ENCODE assay signal across 12 mouse cellular contexts in genomic region chr13:14142294-14142966, GRCm38 (mm10).
DNase-seq lines count a peak whose midpoint lies in the region; ATAC-seq and TF ChIP-seq lines count a peak whose summit lies in the region.
"Had no signal": no experiment of that assay in that cellular context is flagged by ENCODE, and none has a peak within 500 bp of the region (broad histone marks: within the 10 kb centered on the region; RNA-seq: fewer than 3 reads in every experiment).

No protein-coding gene starts in this region.

- H3K36me3 ChIP-seq in heart, adult 2 months (ENCODE audit: control insufficient read depth, insufficient read depth, low read length): peaks cover 2% of the 10 kb centered on the region; the same call in 1 of the 2 replicates
- H3K36me3 ChIP-seq in liver, embryonic 12.5 days: peaks cover 26% of the 10 kb centered on the region

- no peaks in the 10 kb centered on the region for H3K79me2 ChIP-seq in heart, adult 2 months (replicated peaks; ENCODE audit: control insufficient read depth, insufficient read depth, low read length)

- H3K9me3 ChIP-seq in liver, embryonic 12.5 days (replicated peaks): no peaks in the 10 kb centered on the region
- H3K9me3 ChIP-seq: limb, embryonic 15.5 days had no signal

- no peak for TF ChIP-seq EP300 in heart, adult 2 months (IDR thresholded peaks at IDR 0.05; ENCODE audit: insufficient read depth, low read depth, low read length)

- H3K4me2 ChIP-seq in liver, embryonic 12.5 days: peak overlapping the region; percentile 56
- H3K4me2 ChIP-seq: limb, embryonic 15.5 days had no signal

- no peak for TF ChIP-seq POLR2A in heart, adult 2 months (IDR thresholded peaks at IDR 0.05; ENCODE audit: insufficient read depth, low read depth, low read length)

- WGBS in heart, adult 2 months: 87% methylated on average over 2 of the region's 2 CpGs
- 38% methylated on average over 2 of the region's 2 CpGs for WGBS in liver, embryonic 12.5 days (ENCODE audit: insufficient replicate concordance)

- H3K27ac ChIP-seq in heart, adult 2 months: no peak overlapping the region
- peak overlapping the region; percentile 75 for H3K27ac ChIP-seq in liver, embryonic 12.5 days
- H3K27ac ChIP-seq: limb, embryonic 15.5 days had no signal

- H3K27me3 ChIP-seq in heart, adult 2 months (ENCODE audit: control insufficient read depth, insufficient read depth, low read length): no peaks in the 10 kb centered on the region
- H3K27me3 ChIP-seq in liver, embryonic 12.5 days (replicated peaks): no peaks in the 10 kb centered on the region
- H3K27me3 ChIP-seq: limb, embryonic 15.5 days had no signal

- DNase-seq in heart, adult 2 months: no peak
- DNase-seq in heart, adult 8-10 months (ENCODE audit: low spot score): no peak
- DNase-seq in 3T3-L1 (ENCODE audit: low read depth, low spot score): peak; percentile 39
- peak; percentile 1 for DNase-seq in WW6 (ENCODE audit: low read depth, low spot score)
- no peak for DNase-seq in thymus, postnatal 25 days
- DNase-seq in left cerebral cortex, postnatal 4 days: no peak
- DNase-seq: adrenal gland, postnatal 25 days; heart, postnatal 4 days had no signal

- H3K9ac ChIP-seq in heart, adult 2 months (ENCODE audit: low read depth, low read length): no peak overlapping the region
- H3K9ac ChIP-seq in liver, embryonic 12.5 days: peak overlapping the region; percentile 35
- H3K9ac ChIP-seq: limb, embryonic 15.5 days had no signal

- TF ChIP-seq CTCF in heart, adult 2 months (IDR thresholded peaks at IDR 0.05): 0 out of 2 replicates have a peak, but pooled peaks have one; percentile 9

- no peaks in the 10 kb centered on the region for H3K4me1 ChIP-seq in heart, adult 2 months (ENCODE audit: control insufficient read depth, insufficient read depth, low read length)
- H3K4me1 ChIP-seq in liver, embryonic 12.5 days: peaks cover 20% of the 10 kb centered on the region
- H3K4me1 ChIP-seq: limb, embryonic 15.5 days had no signal

- peak; percentile 99 for ATAC-seq in liver, embryonic 12.5 days
- no peak for ATAC-seq in inflammation-experienced regulatory T-cells, adult 6 months
- ATAC-seq: CD4-positive, CD25-positive, alpha-beta regulatory T cell, adult 4 months had no signal

- no peak overlapping the region for H3K4me3 ChIP-seq in heart, adult 2 months
- H3K4me3 ChIP-seq in liver, embryonic 12.5 days: peak overlapping the region; percentile 19; the same call in 1 of the 2 replicates
- H3K4me3 ChIP-seq: limb, embryonic 15.5 days had no signal

- intact Hi-C loops in heart, adult 2 months (cut with DNase I): no loop called here
- intact Hi-C loops in left cerebral cortex, postnatal 4 days (cut with DNase I): no loop called here

Comparison
In these comparisons a context has a peak if more than half of its experiments do, and no peak if none do; other contexts are left out.
1. DNase-seq: peak in 3T3-L1 (single experiment) and WW6 (single experiment); none in heart, adult 2 months (0 of 2), heart, adult 8-10 months (single experiment), thymus, postnatal 25 days (single experiment) and left cerebral cortex, postnatal 4 days (single experiment).